Mouse (Mus musculus) hindbrain, postnatal 0 days (tissue): ENCODE results near the gene Arid3a. TPM values are rescaled to one million over a fixed set of nuclear protein-coding genes. Genes with fewer than 3 reads are reported as not detected.

Source experiments
- ATAC-seq: fragments of 200-750 bp; cut with Nextera tagmentation; 2 replicates; pipeline ENCODE4 v1.8.0; 2017; ENCODE audit warnings: mild to moderate bottlenecking, moderate TSS enrichment, moderate library complexity
- DNase-seq: peaks from one replicate; pipeline ENCODE4 v3.0.0-alpha.2; 2015; ENCODE audit warnings: low spot score
- H3K27ac ChIP-seq: fragments of 300-500 bp; sonication (generic); 2 replicates; pipeline ENCODE4 v1.5.1; 2014; ENCODE audit warnings: mild to moderate bottlenecking
- H3K27me3 ChIP-seq: fragments of 300-500 bp; sonication (generic); 2 replicates; pipeline ENCODE4 v1.6.1; 2014; ENCODE audit warnings: low read length, mixed read lengths; ENCODE audit not compliant: insufficient read depth
- H3K36me3 ChIP-seq: fragments of 300-500 bp; sonication (generic); 2 replicates; pipeline ENCODE4 v1.6.1; 2014; ENCODE audit warnings: low read length, mixed read lengths; ENCODE audit not compliant: insufficient read depth
- H3K4me1 ChIP-seq: fragments of 300-500 bp; sonication (generic); 2 replicates; pipeline ENCODE4 v1.6.1; 2014; ENCODE audit warnings: antibody characterized with exemption, low read length, mixed read lengths; ENCODE audit not compliant: insufficient read depth
- H3K4me2 ChIP-seq: fragments of 300-500 bp; sonication (generic); 2 replicates; pipeline ENCODE4 v1.6.1; 2014; ENCODE audit warnings: low read depth, mild to moderate bottlenecking, low read length, moderate library complexity, mixed read lengths
- H3K4me3 ChIP-seq: fragments of 300-500 bp; sonication (generic); 2 replicates; pipeline ENCODE4 v1.5.1; 2014; ENCODE audit warnings: low read length
- H3K9ac ChIP-seq: fragments of 300-500 bp; sonication (generic); replicated peaks from 2 replicates; pipeline ENCODE4 v1.6.1; 2014; ENCODE audit warnings: mild to moderate bottlenecking, low read length, moderate library complexity, mixed read lengths
- H3K9me3 ChIP-seq: fragments of 300-500 bp; sonication (generic); 2 replicates; pipeline ENCODE4 v1.6.1; 2016; ENCODE audit warnings: low read length, mixed read lengths
- CTCF ChIP-seq: IDR thresholded peaks from 2 replicates; pipeline ENCODE4 v1.5.1; 2016; ENCODE audit warnings: antibody characterized with exemption, control low read depth, low read depth
- WGBS: fragments of 180-500 bp; shearing (Covaris S2); extraction: QIAGEN DNeasy Blood & Tissue Kit; methylation state at CpG from one replicate; pipeline ENCODE4 v1.1.7; 2014; 5-methylcytosine and 5-hydroxymethylcytosine counted together
- polyA plus RNA-seq: library from polyadenylated mRNA; unstranded; fragments of >200 nt; fragmentation: Nextera tagmentation; extraction: Ambion mirVana; gene quantifications from 2 replicates; pipeline ENCODE4 v1.2.1, GENCODE M21; 2015
- total RNA-seq: library from RNA; depleted of rRNA; stranded (reverse); fragments of >200 nt; gene quantifications from 2 replicates; pipeline ENCODE4 v1.2.3, GENCODE M21; 2014

Arid3a gene
- total and polyA plus RNA-seq, 2 experiments from 2014 or later: 2.6 to 10.1 TPM

- Histone ChIP-seq H3K27ac (0 out of 2 replicates have a peak overlapping the region, but pooled peaks have one; percentile 20), H3K4me1 (0 out of 2 replicates have a peak, but pooled peaks cover 8% of the 10 kb centered on the region)
Observed at GRCm38 (mm10) chr10:79930826-79931186, 4.0 kb downstream of the Arid3a start.

GRCm38 (mm10) chr10:79931797-79932196 lies 5.0 kb downstream of the Arid3a start:
- H3K4me1 ChIP-seq: 0 out of 2 replicates have a peak, but pooled peaks cover 5% of the 10 kb centered on the region
- 82% methylated on average over 9 of the region's 9 CpGs for WGBS

More at GRCm38 (mm10) chr10:79930826-79931186, 4.0 kb downstream of the Arid3a start:
- no peak overlapping the region for H3K4me2 ChIP-seq
- no peak for TF ChIP-seq CTCF
- H3K36me3 ChIP-seq: no peaks in the 10 kb centered on the region
- DNase-seq (no peak), ATAC-seq (no peak)
- H3K27me3 ChIP-seq: no peaks in the 10 kb centered on the region
- no peak overlapping the region; the same call in 1 of the 2 replicates for H3K9ac ChIP-seq
- H3K9me3 ChIP-seq: no peaks in the 10 kb centered on the region
- no peak overlapping the region for H3K4me3 ChIP-seq
- 60% methylated on average over 16 of the region's 16 CpGs for WGBS

GRCm38 (mm10) chr10:79932736-79933135 lies 5.9 kb downstream of the Arid3a start:
- no peaks in the 10 kb centered on the region for H3K9me3 ChIP-seq
- H3K4me3 ChIP-seq: no peak overlapping the region
- H3K36me3 ChIP-seq: no peaks in the 10 kb centered on the region
- H3K9ac ChIP-seq: no peak overlapping the region
- H3K27me3 ChIP-seq: no peaks in the 10 kb centered on the region
- DNase-seq (peak; percentile 72), ATAC-seq (no peak)
- no peak for TF ChIP-seq CTCF
- H3K4me2 ChIP-seq: no peak overlapping the region
- 21% methylated on average over 8 of the region's 8 CpGs for WGBS
- H3K4me1 ChIP-seq: peaks cover 10% of the 10 kb centered on the region
- peak overlapping the region; percentile 55; the same call in 1 of the 2 replicates for H3K27ac ChIP-seq

More at GRCm38 (mm10) chr10:79931797-79932196, 5.0 kb downstream of the Arid3a start:
- ATAC-seq (no peak), DNase-seq (no peak)
- TF ChIP-seq CTCF: no peak
- Histone ChIP-seq H3K36me3 (no peaks in the 10 kb centered on the region), H3K4me3 (no peak overlapping the region), H3K27me3 (no peaks in the 10 kb centered on the region), H3K9me3 (no peaks in the 10 kb centered on the region), H3K27ac (no peak overlapping the region), H3K9ac (no peak overlapping the region), H3K4me2 (no peak overlapping the region)

GRCm38 (mm10) chr10:79933145-79933679 lies 6.4 kb downstream of the Arid3a start:
- Histone ChIP-seq H3K4me1 (peaks cover 10% of the 10 kb centered on the region), H3K27me3 (no peaks in the 10 kb centered on the region), H3K9me3 (no peaks in the 10 kb centered on the region), H3K36me3 (no peaks in the 10 kb centered on the region), H3K4me3 (no peak overlapping the region), H3K27ac (peak overlapping the region; percentile 55; the same call in 1 of the 2 replicates), H3K4me2 (no peak overlapping the region), H3K9ac (no peak overlapping the region)
- TF ChIP-seq CTCF: no peak
- no peak for ATAC-seq
- DNase-seq: no peak
- WGBS: 42% methylated on average over 9 of the region's 9 CpGs

DNA sequence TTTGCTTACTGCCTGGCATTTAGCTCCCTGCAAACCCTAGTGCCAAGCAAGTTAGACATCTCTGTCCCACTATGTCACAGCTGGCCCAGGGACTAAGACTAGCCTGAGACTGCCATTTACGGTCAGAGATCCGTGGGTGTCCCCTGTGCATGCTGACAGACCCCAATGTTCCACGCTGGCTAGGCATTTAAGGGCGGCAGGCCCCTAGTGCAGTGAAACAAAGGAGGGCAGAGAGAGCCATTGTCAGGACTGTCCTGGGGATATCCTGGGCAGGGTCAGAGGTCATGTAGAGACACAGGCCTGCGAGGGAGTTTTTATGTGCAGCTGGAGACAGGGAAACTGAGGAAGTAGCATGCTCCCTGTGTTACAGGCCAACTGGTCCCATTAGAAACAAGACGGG lies 7.0 kb downstream of the Arid3a start:
- DNase-seq: no peak
- Histone ChIP-seq H3K9me3 (no peaks in the 10 kb centered on the region), H3K27ac (peak overlapping the region; percentile 48), H3K4me1 (peaks cover 10% of the 10 kb centered on the region), H3K36me3 (no peaks in the 10 kb centered on the region), H3K4me3 (no peak overlapping the region), H3K4me2 (no peak overlapping the region), H3K27me3 (no peaks in the 10 kb centered on the region), H3K9ac (no peak overlapping the region)
- no peak for ATAC-seq
- WGBS: 23% methylated on average over 6 of the region's 6 CpGs
- TF ChIP-seq CTCF: no peak

- no peak for TF ChIP-seq CTCF
- Histone ChIP-seq H3K27ac (peak overlapping the region; percentile 48), H3K4me1 (peaks cover 10% of the 10 kb centered on the region), H3K9me3 (no peaks in the 10 kb centered on the region), H3K9ac (no peak overlapping the region), H3K4me3 (no peak overlapping the region), H3K27me3 (no peaks in the 10 kb centered on the region), H3K36me3 (no peaks in the 10 kb centered on the region), H3K4me2 (no peak overlapping the region)
- DNase-seq (peak; percentile 87), ATAC-seq (peak; percentile 89)
- 31% methylated on average over 13 of the region's 13 CpGs for WGBS
Observed at GRCm38 (mm10) chr10:79934272-79934721, 7.5 kb downstream of the Arid3a start.
